Mouse (Mus musculus): Measurements from ENCODE around the gene Dag1. TPM values are rescaled to one million over a fixed set of nuclear protein-coding genes. Genes with fewer than 3 reads are reported as not detected.
"Not testable (repeated sequence)": the region's sequence is repeated elsewhere in the genome, so short reads cannot be mapped to it uniquely, and the experiment has no call there.

Dag1 gene
- total RNA-seq, 2 experiments from 2014 or later, result 74.4 to 76.5 TPM

DNA sequence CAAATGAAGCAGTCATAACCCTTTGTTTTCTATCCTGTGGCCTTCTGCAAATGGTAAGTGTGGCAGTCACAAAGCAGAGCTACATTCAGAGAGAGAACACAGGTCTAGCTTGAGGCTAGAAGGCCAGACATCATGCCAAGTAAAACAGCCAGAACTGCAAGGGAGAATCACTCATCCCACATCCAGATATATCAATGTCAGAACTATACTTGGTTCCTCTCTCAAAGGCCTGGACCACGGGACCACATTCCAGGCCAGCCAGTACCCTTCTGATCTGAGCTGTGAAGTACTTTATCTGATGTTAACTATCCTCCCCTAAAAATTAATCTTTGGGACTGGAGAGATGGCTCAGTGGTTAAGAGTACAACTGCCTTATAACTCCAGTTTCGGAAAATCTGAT lies 51.3 kb downstream of the Dag1 start:
- no peak for TF ChIP-seq CTCF (conservative IDR thresholded peaks at IDR 0.05)
- no peak overlapping the region for H3K4me3 ChIP-seq
- DNase-seq (ENCODE audit: low spot score in 2 of 2), result no peak
- peak overlapping the region; percentile 28; the same call in 1 of the 2 replicates for H3K27ac ChIP-seq

DNA sequence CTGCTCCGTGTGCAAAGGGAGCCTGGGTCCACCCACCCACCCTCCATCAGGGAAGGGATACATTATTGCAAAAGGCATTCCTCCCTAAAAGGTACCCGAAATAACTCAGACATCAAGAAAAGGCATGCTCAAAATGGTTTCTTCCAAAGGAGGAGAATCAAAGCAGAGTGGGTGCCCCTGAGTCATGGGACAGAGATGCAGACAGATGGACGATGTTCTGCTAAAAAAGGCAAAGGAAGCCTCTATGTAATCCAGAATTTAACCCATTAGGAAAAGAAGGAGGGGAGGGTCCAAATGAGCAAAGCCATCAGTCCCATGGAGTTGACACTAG lies 58.2 kb downstream of the Dag1 start:
- no peak for TF ChIP-seq CTCF (conservative IDR thresholded peaks at IDR 0.05)
- peak overlapping the region; percentile 85 for H3K27ac ChIP-seq
- no peak for DNase-seq (ENCODE audit: low spot score in 2 of 2)
- H3K4me3 ChIP-seq, result no peak overlapping the region

DNA sequence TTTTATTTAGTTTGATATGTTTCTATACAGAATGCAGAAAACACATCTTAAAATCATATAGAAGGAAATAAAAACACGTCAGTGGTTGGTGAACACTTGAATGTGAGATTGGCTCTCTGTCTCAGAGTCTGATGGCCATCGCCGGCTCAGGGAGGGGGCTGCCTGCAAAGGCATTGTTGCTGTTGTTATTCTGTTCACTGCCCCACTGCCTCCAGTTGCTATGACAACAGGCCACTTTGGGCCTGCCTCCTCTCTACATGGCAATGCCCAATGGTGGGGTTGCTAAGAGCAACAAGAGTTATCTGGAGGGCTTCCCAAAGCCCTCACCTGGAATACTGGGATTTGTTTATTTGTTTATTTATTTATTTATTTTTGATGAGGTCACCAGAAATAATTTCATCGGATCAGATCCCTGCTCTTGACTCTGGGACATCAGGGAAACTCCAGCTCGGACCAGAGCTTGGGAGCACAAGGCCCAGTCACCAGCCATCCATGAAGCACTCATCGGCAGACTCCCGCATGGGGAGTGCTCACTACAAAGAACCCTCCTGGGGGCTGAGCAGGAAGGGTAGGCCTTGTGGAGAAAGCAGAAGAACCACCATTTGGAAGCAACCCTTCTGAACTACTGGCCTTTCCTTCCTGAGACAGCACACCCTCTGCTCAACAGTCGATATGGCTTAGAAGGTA lies 58.7 kb downstream of the Dag1 start:
- H3K4me3 ChIP-seq, result no peak overlapping the region
- DNase-seq (ENCODE audit: low spot score in 2 of 2), result no peak
- H3K27ac ChIP-seq, result peak overlapping the region; percentile 85
- TF ChIP-seq CTCF (conservative IDR thresholded peaks at IDR 0.05), result no peak

DNA sequence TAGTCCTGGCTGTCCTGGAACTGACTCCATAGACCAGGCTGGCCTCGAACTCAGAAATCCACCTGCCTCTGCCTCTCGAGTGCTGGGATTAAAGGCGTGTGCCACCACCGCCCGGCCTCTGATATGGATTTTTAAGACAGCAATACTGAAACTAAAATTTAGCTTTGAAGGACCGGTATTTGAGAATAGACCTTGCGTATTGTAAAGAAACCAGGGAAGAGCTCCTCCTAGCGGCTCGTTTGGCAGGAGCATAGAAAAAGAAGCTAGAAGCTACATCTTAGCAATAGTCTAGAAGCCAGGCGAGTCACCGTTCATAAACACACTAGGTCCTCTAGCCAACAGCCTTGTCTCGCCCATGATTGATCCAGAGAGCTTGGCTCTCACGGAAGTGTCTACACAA lies 60.7 kb downstream of the Dag1 start:
- TF ChIP-seq CTCF (conservative IDR thresholded peaks at IDR 0.05), result peak; percentile 87
- H3K4me3 ChIP-seq, result no peak overlapping the region
- peak overlapping the region; percentile 20; the same call in 1 of the 2 replicates for H3K27ac ChIP-seq
- peak; percentile 63 to 75 for DNase-seq (ENCODE audit: low spot score in 2 of 2)

DNA sequence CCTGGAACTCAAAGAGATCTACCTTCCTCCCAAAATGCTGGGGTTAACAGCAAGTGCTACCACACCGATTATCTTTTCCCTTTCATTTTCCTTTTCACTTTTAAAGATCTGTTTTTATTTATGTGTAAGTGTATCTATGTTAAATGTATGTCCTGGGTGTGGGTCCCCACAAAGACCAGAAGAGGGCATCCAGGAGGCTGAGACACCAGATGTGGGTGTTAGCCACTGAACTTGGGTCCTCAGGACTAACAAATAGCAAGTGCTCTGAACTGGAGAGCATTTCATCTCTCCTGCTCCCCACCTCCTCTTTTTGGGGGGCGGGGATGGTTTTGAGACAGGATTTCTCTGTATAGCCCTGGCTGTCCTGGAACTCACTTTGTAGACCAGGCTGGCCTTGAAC lies 61.6 kb downstream of the Dag1 start:
- DNase-seq (ENCODE audit: low spot score in 2 of 2), result no peak
- no peak overlapping the region for H3K27ac ChIP-seq
- H3K4me3 ChIP-seq, result no peak overlapping the region
- TF ChIP-seq CTCF (conservative IDR thresholded peaks at IDR 0.05), result peak; percentile 37

DNA sequence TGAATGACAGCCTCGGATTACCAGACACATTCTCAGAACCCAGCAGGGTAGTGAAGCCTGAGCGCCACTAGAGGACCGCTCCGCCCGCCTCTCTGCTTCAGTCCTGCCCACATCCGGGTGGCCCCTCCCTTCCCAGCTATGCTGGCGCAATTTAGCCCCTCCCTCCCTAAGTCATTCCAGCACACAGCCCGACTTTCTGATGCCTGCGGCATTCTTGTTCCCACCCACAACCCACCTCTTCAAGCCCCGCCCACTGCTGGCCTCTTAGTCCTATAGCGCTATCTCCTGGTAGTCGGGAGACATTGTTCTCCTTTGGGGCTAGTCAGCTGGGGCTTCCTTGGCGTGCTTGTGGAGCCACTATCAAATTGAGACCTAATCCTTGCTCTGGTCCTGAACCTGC lies 62.6 kb downstream of the Dag1 start:
- peak; percentile 86 to 96 for DNase-seq (ENCODE audit: low spot score in 2 of 2)
- Histone ChIP-seq H3K4me3 (peak overlapping the region; percentile 45), H3K27ac (peak overlapping the region; percentile 53; the same call in 1 of the 2 replicates)
- peak; percentile 85 for TF ChIP-seq CTCF (conservative IDR thresholded peaks at IDR 0.05)

DNA sequence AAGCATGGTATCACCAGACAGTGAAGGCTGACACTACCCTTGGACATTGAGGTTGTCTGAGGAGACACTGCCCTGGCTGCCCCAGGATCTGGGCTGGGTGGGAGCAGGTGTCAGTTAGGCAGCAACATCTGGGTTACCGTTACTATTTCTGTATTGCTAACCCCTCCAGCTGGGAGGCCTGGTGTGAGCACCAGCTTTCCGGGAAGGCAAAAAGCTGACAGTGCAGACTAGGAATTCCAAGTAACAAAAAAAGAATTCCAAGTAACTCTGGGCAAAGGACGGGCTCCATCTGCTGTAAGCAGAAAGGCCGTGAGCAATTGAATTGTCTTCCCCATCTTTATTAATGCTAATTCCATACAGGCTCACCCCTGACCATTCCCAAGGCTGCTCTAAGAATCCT lies 65.1 kb downstream of the Dag1 start:
- no peak for TF ChIP-seq CTCF (conservative IDR thresholded peaks at IDR 0.05)
- no peak for DNase-seq (ENCODE audit: low spot score in 2 of 2)
- Histone ChIP-seq H3K27ac (no peak overlapping the region), H3K4me3 (no peak overlapping the region)

DNA sequence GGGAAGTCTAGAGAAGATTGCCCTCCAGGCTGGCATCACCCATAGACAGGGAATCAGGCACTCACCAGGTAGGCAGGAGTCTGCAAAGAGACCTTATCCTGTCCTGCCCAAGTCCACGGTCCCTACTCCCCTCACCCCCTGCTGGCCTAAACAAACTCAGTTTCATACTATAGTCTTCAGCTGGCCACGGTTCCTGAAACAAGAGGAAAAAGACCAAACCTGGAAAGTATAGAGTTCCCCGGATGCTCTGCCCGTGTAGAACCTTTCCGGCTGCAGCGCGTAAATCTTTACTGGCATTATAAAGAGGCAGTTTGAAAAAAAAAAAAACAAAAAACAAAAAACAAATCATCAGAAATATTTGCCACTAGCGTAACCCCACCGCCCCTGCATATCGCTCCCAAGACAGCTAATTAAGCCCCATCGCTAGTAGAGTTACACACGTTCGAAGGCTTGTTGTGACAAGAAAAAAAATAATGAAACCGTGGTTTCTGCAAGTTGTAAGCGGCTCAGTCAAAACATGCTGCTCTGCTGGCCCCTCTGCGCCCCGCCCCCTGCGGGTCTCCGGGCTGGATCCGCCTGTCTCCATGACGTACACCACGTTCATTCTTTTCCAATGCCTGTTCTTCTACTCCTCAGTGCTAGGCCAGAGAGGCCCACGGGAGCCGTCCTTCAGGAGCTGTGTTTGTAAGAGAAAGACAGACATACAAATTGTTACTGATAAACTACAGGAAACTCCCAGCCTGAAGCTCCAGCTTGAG lies 66.7 kb downstream of the Dag1 start:
- TF ChIP-seq CTCF (conservative IDR thresholded peaks at IDR 0.05), result no peak
- H3K27ac ChIP-seq, result no peak overlapping the region
- no peak for DNase-seq (ENCODE audit: low spot score in 2 of 2)

DNA sequence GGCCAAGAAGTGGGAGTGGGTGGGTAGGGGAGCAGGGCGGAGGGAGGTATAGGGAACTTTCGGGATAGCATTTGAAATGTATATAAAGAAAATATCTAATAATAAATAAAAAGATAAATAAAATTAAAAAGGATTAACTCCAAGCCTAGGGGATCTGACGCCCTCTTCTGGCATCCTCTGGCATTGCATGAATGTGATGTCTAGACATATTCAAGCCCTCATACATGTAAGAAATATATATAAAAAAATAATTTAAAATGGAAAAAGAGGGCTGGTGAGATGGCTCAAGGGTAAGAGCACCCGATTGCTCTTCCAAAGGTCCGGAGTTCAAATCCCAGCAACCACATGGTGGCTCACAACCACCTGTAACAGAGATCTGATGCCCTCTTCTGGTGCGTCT lies 67.5 kb downstream of the Dag1 start:
- H3K4me3 ChIP-seq; DNase-seq (ENCODE audit: low spot score in 2 of 2); H3K27ac ChIP-seq: not testable (repeated sequence)
- TF ChIP-seq CTCF (conservative IDR thresholded peaks at IDR 0.05), result peak; percentile 72

More for the DNA sequence above, 66.7 kb downstream of the Dag1 start:
- no peak overlapping the region for H3K4me3 ChIP-seq

DNA sequence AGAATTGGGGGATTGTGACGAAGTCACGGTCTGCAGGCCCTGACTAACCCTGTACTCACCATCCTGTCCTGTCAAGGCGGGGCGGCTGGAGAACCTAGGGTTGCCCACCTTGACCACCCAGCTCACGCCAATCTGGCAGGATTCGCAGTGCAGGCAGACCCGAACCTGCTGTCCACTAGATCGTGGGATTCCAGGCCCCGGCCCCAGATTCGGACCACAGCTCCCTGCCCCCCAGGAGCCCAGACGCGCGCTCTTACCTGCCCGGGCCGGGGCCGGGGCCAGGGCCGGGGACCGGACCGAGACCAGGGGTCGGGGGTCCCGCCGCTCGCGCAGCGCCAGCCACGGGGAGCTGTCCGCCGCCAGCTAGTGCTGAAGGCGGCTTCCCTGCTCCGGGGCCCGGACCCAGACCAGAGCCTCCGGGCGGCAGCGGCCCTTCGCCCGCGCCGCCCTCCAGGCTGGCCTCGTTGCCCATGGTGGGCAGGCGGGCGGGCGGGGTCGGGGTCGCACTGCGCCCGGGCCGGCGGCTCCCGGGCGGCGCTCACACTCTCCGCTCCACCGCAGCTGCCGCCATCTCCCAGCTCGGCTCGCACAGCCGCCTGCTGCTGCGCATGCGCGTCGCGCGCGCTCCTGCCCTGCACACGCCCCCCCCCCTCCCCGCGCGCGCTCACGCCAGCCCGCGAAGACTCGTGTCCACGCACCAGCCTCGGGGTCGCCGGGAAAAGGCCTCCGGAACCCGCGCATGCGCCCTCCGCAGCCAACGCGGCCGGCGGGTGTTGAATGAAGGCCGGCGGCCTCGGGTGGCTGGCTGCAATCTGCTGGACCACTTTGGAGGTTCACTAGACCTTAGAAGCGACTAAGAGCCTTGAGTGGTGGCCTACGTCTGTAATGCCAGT lies 73.7 kb downstream of the Dag1 start, which contains the start of gene Bsn:
Bsn (minus strand) TSS at position 598 of the 893 bp plus-strand sequence.
- TF ChIP-seq CTCF (conservative IDR thresholded peaks at IDR 0.05), result no peak
- peak within 1 kb of the TSS; percentile 96 for H3K27ac ChIP-seq
- peak; percentile 69 to 79 for DNase-seq (ENCODE audit: low spot score in 2 of 2)
- peak within 1 kb of the TSS; percentile 81 for H3K4me3 ChIP-seq

DNA sequence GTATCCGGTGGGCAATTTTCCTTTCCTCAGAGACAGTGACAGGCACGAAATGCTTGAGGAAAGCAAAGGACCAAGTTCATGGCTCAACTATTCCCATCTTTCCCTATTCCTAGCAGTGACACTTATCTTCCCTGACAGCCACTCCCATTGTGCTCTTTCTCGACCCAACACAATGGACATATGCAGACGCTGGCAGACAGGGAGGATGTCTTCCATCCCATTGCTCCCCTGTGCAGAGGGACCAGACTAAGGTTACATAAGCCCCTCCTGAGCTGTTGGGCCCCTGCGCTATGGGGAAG lies 74.3 kb downstream of the Dag1 start:
- TF ChIP-seq CTCF (conservative IDR thresholded peaks at IDR 0.05), result no peak

DNA sequence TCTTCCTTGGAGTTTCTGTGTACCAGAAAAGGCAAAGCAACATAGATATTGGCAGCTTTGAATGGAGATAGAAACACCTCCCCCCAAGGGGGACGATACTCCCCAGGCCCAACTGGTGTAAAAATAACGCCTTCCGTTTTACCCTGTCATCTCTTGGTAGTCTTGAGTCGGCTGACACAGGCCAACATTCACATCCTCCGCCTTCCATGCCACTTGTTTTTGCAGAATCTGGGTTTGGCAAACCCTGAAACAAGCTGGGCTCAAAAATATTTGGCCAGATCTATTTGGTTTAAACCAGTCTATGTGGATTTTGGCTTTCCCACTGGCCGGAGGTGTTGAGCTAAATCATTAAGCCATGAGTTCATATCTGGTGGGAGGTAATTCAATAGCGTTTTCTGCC lies 74.7 kb downstream of the Dag1 start:
- DNase-seq (ENCODE audit: low spot score in 2 of 2), result no peak
- Histone ChIP-seq H3K27ac (peak overlapping the region; percentile 96), H3K4me3 (peak overlapping the region; percentile 81)
- no peak for TF ChIP-seq CTCF (conservative IDR thresholded peaks at IDR 0.05)

More for the DNA sequence above, 74.3 kb downstream of the Dag1 start:
- DNase-seq (ENCODE audit: low spot score in 2 of 2), result no peak
- Histone ChIP-seq H3K27ac (peak overlapping the region; percentile 96), H3K4me3 (peak overlapping the region; percentile 81)

DNA sequence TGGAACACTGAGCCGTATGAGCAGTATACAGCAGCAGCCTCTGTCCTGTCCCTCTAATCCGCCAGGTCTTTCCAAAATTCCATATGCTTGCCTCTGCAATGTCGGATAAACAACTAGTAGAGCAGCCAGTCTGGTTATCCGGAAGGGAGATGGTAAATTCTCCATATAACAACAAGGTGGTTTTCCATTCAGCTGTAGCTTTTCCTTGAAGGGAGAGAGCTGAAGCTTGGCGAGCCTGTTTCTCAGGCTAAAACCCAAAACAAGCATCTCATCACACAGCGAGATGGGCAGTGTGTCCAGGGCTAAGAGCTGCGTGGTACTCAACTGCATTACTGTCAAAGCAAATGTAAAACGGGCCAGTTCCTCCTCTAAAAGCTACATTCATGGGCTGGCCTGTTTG lies 75.2 kb downstream of the Dag1 start:
- TF ChIP-seq CTCF (conservative IDR thresholded peaks at IDR 0.05), result no peak
- no peak for DNase-seq (ENCODE audit: low spot score in 2 of 2)
- Histone ChIP-seq H3K27ac (peak overlapping the region; percentile 96), H3K4me3 (peak overlapping the region; percentile 81)
